Mouse (Mus musculus): ENCODE measurements around the gene Cdc42se2.

DNA sequence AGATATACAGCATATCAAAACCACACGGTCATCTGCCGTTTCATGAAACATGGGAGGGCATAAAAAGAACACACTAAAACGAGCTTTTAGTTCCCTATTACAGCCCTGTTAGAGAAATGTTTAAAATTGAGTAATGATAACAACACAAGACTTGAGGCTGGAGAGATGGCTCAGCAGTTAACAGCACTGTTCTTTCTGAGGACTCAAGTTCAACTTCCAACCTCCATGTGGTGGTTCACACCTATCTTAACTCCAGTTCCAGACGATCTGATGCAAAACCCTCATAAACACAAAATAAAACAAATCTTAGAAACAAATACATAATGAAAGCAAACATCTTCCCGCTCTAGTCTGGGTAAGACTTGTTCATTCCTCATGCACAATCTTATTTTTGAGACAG lies 24.7 kb downstream of the Cdc42se2 start:
- TF ChIP-seq CTCF (conservative IDR thresholded peaks at IDR 0.05; ENCODE audit: low read length) = no peak
- no peak for TF ChIP-seq POU5F1 (IDR thresholded peaks at IDR 0.05; ENCODE audit: borderline replicate concordance, low read length)
- no peak for TF ChIP-seq NANOG (IDR thresholded peaks at IDR 0.05; ENCODE audit: borderline replicate concordance, low read length)

All from E14TG2a.4 (cell line).